Comparison of ENCODE assay signal across 8 mouse cellular contexts in genomic region chr11:102437120-102438061, GRCm38 (mm10). TPM values are rescaled to one million over a fixed set of nuclear protein-coding genes. Genes with fewer than 3 reads are reported as not detected.
DNase-seq lines count a peak whose midpoint lies in the region; ATAC-seq and TF ChIP-seq lines count a peak whose summit lies in the region.

No protein-coding gene starts in this region.

- peak overlapping the region; percentile 72 for H3K27ac ChIP-seq in forebrain, embryonic 10.5 days
- H3K27ac ChIP-seq in heart, postnatal 0 days (ENCODE audit: low read depth) = peak overlapping the region; percentile 60
- H3K27ac ChIP-seq in lung, embryonic 14.5 days (ENCODE audit: low read depth) = peak overlapping the region; percentile 15; the same call in 1 of the 2 replicates
- peak overlapping the region; percentile 74 for H3K27ac ChIP-seq in olfactory bulb, adult 2 months (ENCODE audit: insufficient read depth, low read depth, low read length)

- no peaks in the 10 kb centered on the region for H3K9me3 ChIP-seq in E14TG2a.4 (ENCODE audit: low read length)
- H3K9me3 ChIP-seq in forebrain, embryonic 10.5 days = no peaks in the 10 kb centered on the region
- no peaks in the 10 kb centered on the region for H3K9me3 ChIP-seq in heart, postnatal 0 days (replicated peaks; ENCODE audit: control insufficient read depth, low read length)
- no peaks in the 10 kb centered on the region for H3K9me3 ChIP-seq in lung, embryonic 14.5 days (ENCODE audit: low read depth, low read length)

- H3K27me3 ChIP-seq in E14TG2a.4 (ENCODE audit: insufficient read depth, low read length) = peaks cover 25% of the 10 kb centered on the region
- H3K27me3 ChIP-seq in forebrain, embryonic 10.5 days (ENCODE audit: poor library complexity, severe bottlenecking) = peaks cover 61% of the 10 kb centered on the region
- H3K27me3 ChIP-seq in heart, postnatal 0 days (ENCODE audit: control insufficient read depth, insufficient read depth, low read length) = no peaks in the 10 kb centered on the region
- H3K27me3 ChIP-seq in lung, embryonic 14.5 days (ENCODE audit: insufficient read depth, low read length) = no peaks in the 10 kb centered on the region

- peak overlapping the region; percentile 90 for H3K4me3 ChIP-seq in E14TG2a.4 (replicated peaks; ENCODE audit: low read length)
- H3K4me3 ChIP-seq in forebrain, embryonic 10.5 days = peak overlapping the region; percentile 52
- peak overlapping the region; percentile 51 for H3K4me3 ChIP-seq in heart, postnatal 0 days (ENCODE audit: low read depth, low read length)
- peak overlapping the region; percentile 43 for H3K4me3 ChIP-seq in lung, embryonic 14.5 days (ENCODE audit: low read depth, low read length)
- peak overlapping the region; percentile 62 for H3K4me3 ChIP-seq in olfactory bulb, adult 2 months (ENCODE audit: insufficient read depth, low read depth, low read length)

- TF ChIP-seq CTCF in E14TG2a.4 (conservative IDR thresholded peaks at IDR 0.05; ENCODE audit: low read length) = no peak
- TF ChIP-seq CTCF in heart, postnatal 0 days (IDR thresholded peaks at IDR 0.05; ENCODE audit: low read depth) = peak; percentile 36
- peak; percentile 53 for TF ChIP-seq CTCF in lung, embryonic 14.5 days (IDR thresholded peaks at IDR 0.05; ENCODE audit: low read depth)
- TF ChIP-seq CTCF in olfactory bulb, adult 2 months (IDR thresholded peaks at IDR 0.05; ENCODE audit: insufficient read depth, low read depth, low read length) = no peak; the same call in 1 of the 2 replicates

- WGBS in forebrain, embryonic 10.5 days = 1% methylated on average over 87 of the region's 87 CpGs
- 20% methylated on average over 79 of the region's 87 CpGs for WGBS in heart, postnatal 0 days
- 9% methylated on average over 87 of the region's 87 CpGs for WGBS in lung, embryonic 14.5 days
- WGBS in olfactory bulb, adult 2 months = 8% methylated on average over 87 of the region's 87 CpGs

- H3K36me3 ChIP-seq in E14TG2a.4 (ENCODE audit: insufficient read depth, low read length) = peaks cover 43% of the 10 kb centered on the region
- peaks cover 91% of the 10 kb centered on the region for H3K36me3 ChIP-seq in forebrain, embryonic 10.5 days (replicated peaks)
- H3K36me3 ChIP-seq in heart, postnatal 0 days (replicated peaks; ENCODE audit: control insufficient read depth, insufficient read depth, low read length) = peaks cover 38% of the 10 kb centered on the region
- H3K36me3 ChIP-seq in lung, embryonic 14.5 days (ENCODE audit: insufficient read depth) = peaks cover 80% of the 10 kb centered on the region

- ATAC-seq in heart, postnatal 0 days (ENCODE audit: insufficient read depth, low read depth) = peak; percentile 57
- ATAC-seq in lung, embryonic 14.5 days (ENCODE audit: insufficient read depth) = peak; percentile 26
- no peak for ATAC-seq in activated CD4-positive, CD25-positive, alpha-beta regulatory T cell, adult 4 months

- DNase-seq in adrenal gland, postnatal 36 days = peak; percentile 83 to 88
- peak; percentile 62 for DNase-seq in forebrain, embryonic 10.5 days (ENCODE audit: extremely low spot score, low spot score)
- peak; percentile 64 for DNase-seq in heart, postnatal 0 days (ENCODE audit: low spot score)
- DNase-seq in kidney, postnatal 4 days = peak; percentile 80 to 88
- peak; percentile 78 for DNase-seq in lung, embryonic 14.5 days

- TF ChIP-seq EP300 in heart, postnatal 0 days (IDR thresholded peaks at IDR 0.05; ENCODE audit: low read depth) = no peak

- H3K9ac ChIP-seq in heart, postnatal 0 days (replicated peaks; ENCODE audit: low read depth, low read length) = peak overlapping the region; percentile 62
- peak overlapping the region; percentile 46 for H3K9ac ChIP-seq in lung, embryonic 14.5 days

- H3K4me1 ChIP-seq in E14TG2a.4 (replicated peaks; ENCODE audit: low read depth, low read length) = peaks cover 69% of the 10 kb centered on the region
- peaks cover 31% of the 10 kb centered on the region for H3K4me1 ChIP-seq in forebrain, embryonic 10.5 days
- peaks cover 9% of the 10 kb centered on the region; the same call in 1 of the 2 replicates for H3K4me1 ChIP-seq in heart, postnatal 0 days (ENCODE audit: control insufficient read depth, insufficient read depth)
- H3K4me1 ChIP-seq in lung, embryonic 14.5 days (ENCODE audit: insufficient read depth) = peaks cover 3% of the 10 kb centered on the region; the same call in 1 of the 2 replicates
- H3K4me1 ChIP-seq in olfactory bulb, adult 2 months (ENCODE audit: control insufficient read depth, insufficient read depth, low read length) = peaks cover 42% of the 10 kb centered on the region

- H3K4me2 ChIP-seq in heart, postnatal 0 days (ENCODE audit: low read depth, low read length) = peak overlapping the region; percentile 90
- H3K4me2 ChIP-seq in lung, embryonic 14.5 days = peak overlapping the region; percentile 92

- TF ChIP-seq POLR2A in olfactory bulb, adult 2 months (IDR thresholded peaks at IDR 0.05; ENCODE audit: insufficient read depth, low read depth, low read length) = no peak

RNA-seq across cellular contexts. Expression of gene Grn, which starts 7.3 kb away (rescaled TPM):
- 100 to 1,000 TPM; 181 to 214 TPM for total RNA-seq in adrenal gland, postnatal 36 days (2021)
- 66.2 and 70.1 TPM in 2 replicates for polyA plus RNA-seq in forebrain, embryonic 10.5 days (2016; fragmentation: Nextera tagmentation; extraction: Ambion mirVana)
- total RNA-seq in heart, postnatal 0 days (2014; rRNA removed; ENCODE audit: low replicate concordance) = 134 and 162 TPM in 2 replicates
- 174 and 176 TPM in 2 replicates for polyA plus RNA-seq in heart, postnatal 0 days (2015; fragmentation: Nextera tagmentation; extraction: Ambion mirVana)
- 113 and 116 TPM in 2 replicates for polyA plus RNA-seq in lung, embryonic 14.5 days (2014; fragmentation: Nextera tagmentation; extraction: Ambion mirVana)
- polyA plus RNA-seq in olfactory bulb, adult 2 months (2012; ENCODE audit: insufficient read depth, insufficient read length, low replicate concordance, missing spikeins) = not detected in 2 replicates
- polyA plus RNA-seq in activated CD4-positive, CD25-positive, alpha-beta regulatory T cell, adult 4 months (2017; shearing (Covaris generic)) = 10 to 100 TPM; 23.7 to 30.3 TPM

RNA-seq across cellular contexts. Expression of gene Fam171a2, which starts 10.1 kb away (rescaled TPM):
- 1 to 10 TPM; 5.8 to 6.1 TPM for total RNA-seq in adrenal gland, postnatal 36 days (2021)
- 2.2 and 2.8 TPM in 2 replicates for polyA plus RNA-seq in forebrain, embryonic 10.5 days (2016; fragmentation: Nextera tagmentation; extraction: Ambion mirVana)
- 40.8 and 58.6 TPM in 2 replicates for total RNA-seq in heart, postnatal 0 days (2014; rRNA removed; ENCODE audit: low replicate concordance)
- polyA plus RNA-seq in heart, postnatal 0 days (2015; fragmentation: Nextera tagmentation; extraction: Ambion mirVana) = 1.7 and 1.8 TPM in 2 replicates
- 7.4 and 8.3 TPM in 2 replicates for polyA plus RNA-seq in lung, embryonic 14.5 days (2014; fragmentation: Nextera tagmentation; extraction: Ambion mirVana)
- polyA plus RNA-seq in olfactory bulb, adult 2 months (2012; ENCODE audit: insufficient read depth, insufficient read length, low replicate concordance, missing spikeins) = not detected in 2 replicates
- polyA plus RNA-seq in activated CD4-positive, CD25-positive, alpha-beta regulatory T cell, adult 4 months (2017; shearing (Covaris generic)) = not detected

RNA-seq across cellular contexts. Expression of gene Slc25a39, which starts 29.6 kb away (rescaled TPM):
- total RNA-seq in adrenal gland, postnatal 36 days (2021) = 100 to 1,000 TPM; 453 to 470 TPM
- polyA plus RNA-seq in forebrain, embryonic 10.5 days (2016; fragmentation: Nextera tagmentation; extraction: Ambion mirVana) = 255 and 262 TPM in 2 replicates
- 281 and 322 TPM in 2 replicates for total RNA-seq in heart, postnatal 0 days (2014; rRNA removed; ENCODE audit: low replicate concordance)
- 267 and 269 TPM in 2 replicates for polyA plus RNA-seq in heart, postnatal 0 days (2015; fragmentation: Nextera tagmentation; extraction: Ambion mirVana)
- polyA plus RNA-seq in lung, embryonic 14.5 days (2014; fragmentation: Nextera tagmentation; extraction: Ambion mirVana) = 223 and 244 TPM in 2 replicates
- polyA plus RNA-seq in olfactory bulb, adult 2 months (2012; ENCODE audit: insufficient read depth, insufficient read length, low replicate concordance, missing spikeins) = not detected in 2 replicates
- polyA plus RNA-seq in activated CD4-positive, CD25-positive, alpha-beta regulatory T cell, adult 4 months (2017; shearing (Covaris generic)) = 10 to 100 TPM; 50.9 to 65.4 TPM

RNA-seq across cellular contexts. Expression of gene Itga2b, which starts 32.5 kb away (rescaled TPM):
- total RNA-seq in adrenal gland, postnatal 36 days (2021) = 1 to 10 TPM; 3.0 to 4.6 TPM
- polyA plus RNA-seq in forebrain, embryonic 10.5 days (2016; fragmentation: Nextera tagmentation; extraction: Ambion mirVana) = 5.0 and 6.4 TPM in 2 replicates
- total RNA-seq in heart, postnatal 0 days (2014; rRNA removed; ENCODE audit: low replicate concordance) = 4.3 and 4.8 TPM in 2 replicates
- 5.4 and 5.6 TPM in 2 replicates for polyA plus RNA-seq in heart, postnatal 0 days (2015; fragmentation: Nextera tagmentation; extraction: Ambion mirVana)
- polyA plus RNA-seq in lung, embryonic 14.5 days (2014; fragmentation: Nextera tagmentation; extraction: Ambion mirVana) = 10.1 and 10.7 TPM in 2 replicates
- polyA plus RNA-seq in olfactory bulb, adult 2 months (2012; ENCODE audit: insufficient read depth, insufficient read length, low replicate concordance, missing spikeins) = not detected in 2 replicates
- polyA plus RNA-seq in activated CD4-positive, CD25-positive, alpha-beta regulatory T cell, adult 4 months (2017; shearing (Covaris generic)) = under 1 TPM in 1 of 2 experiments, not detected in 1; 0.34 TPM

RNA-seq across cellular contexts. Expression of gene Rundc3a, which starts 44.2 kb away (rescaled TPM):
- 10 to 100 TPM; 29.1 to 29.6 TPM for total RNA-seq in adrenal gland, postnatal 36 days (2021)
- 10.5 and 13.5 TPM in 2 replicates for polyA plus RNA-seq in forebrain, embryonic 10.5 days (2016; fragmentation: Nextera tagmentation; extraction: Ambion mirVana)
- total RNA-seq in heart, postnatal 0 days (2014; rRNA removed; ENCODE audit: low replicate concordance) = 12.5 TPM in 1 of 2 replicates, not detected in the other
- 0.74 and 0.92 TPM in 2 replicates for polyA plus RNA-seq in heart, postnatal 0 days (2015; fragmentation: Nextera tagmentation; extraction: Ambion mirVana)
- polyA plus RNA-seq in lung, embryonic 14.5 days (2014; fragmentation: Nextera tagmentation; extraction: Ambion mirVana) = 1.1 and 1.3 TPM in 2 replicates
- polyA plus RNA-seq in olfactory bulb, adult 2 months (2012; ENCODE audit: insufficient read depth, insufficient read length, low replicate concordance, missing spikeins) = not detected in 2 replicates
- polyA plus RNA-seq in activated CD4-positive, CD25-positive, alpha-beta regulatory T cell, adult 4 months (2017; shearing (Covaris generic)) = 1 to 10 TPM; 2.4 TPM

Comparison
In these comparisons a context has a peak if more than half of its experiments do, and no peak if none do; other contexts are left out.
1. CTCF ChIP-seq: peak in heart, postnatal 0 days (single experiment) and lung, embryonic 14.5 days (single experiment); none in E14TG2a.4 (single experiment) and olfactory bulb, adult 2 months (single experiment).
2. H3K27ac ChIP-seq: peak in every context shown above with its lines; median percentile 74 in olfactory bulb, adult 2 months; 72 in forebrain, embryonic 10.5 days; 60 in heart, postnatal 0 days; 15 in lung, embryonic 14.5 days.
3. RNA of gene Slc25a39, which starts 29.6 kb away (polyA plus RNA-seq): 267 to 269 TPM in heart, postnatal 0 days, 255 to 262 TPM in forebrain, embryonic 10.5 days, 223 to 244 TPM in lung, embryonic 14.5 days and 50.9 to 65.4 TPM in activated CD4-positive, CD25-positive, alpha-beta regulatory T cell, adult 4 months; not detected in olfactory bulb, adult 2 months; every median in the first group is over 10 times any median in the second.
4. Peak in every context shown above with its lines, with median percentiles within 50 percentile points of each other: H3K4me3 ChIP-seq and DNase-seq.